Mouse (Mus musculus) lung, postnatal 0 days (tissue): Measurements from ENCODE around the gene Ugt1a2.

Experiments used
- CTCF ChIP-seq: IDR thresholded peaks from 2 replicates; pipeline ENCODE4 v1.5.1; 2016; ENCODE audit warnings: antibody characterized with exemption, mild to moderate bottlenecking
- EP300 ChIP-seq: IDR thresholded peaks from 2 replicates; pipeline ENCODE4 v1.6.1; 2016; ENCODE audit warnings: antibody characterized with exemption, mild to moderate bottlenecking, control low read depth

GRCm38 (mm10) chr1:88219054-88219453 lies 18.7 kb downstream of the Ugt1a2 start:
- TF ChIP-seq CTCF, result no peak
- TF ChIP-seq EP300, result no peak
